Mouse (Mus musculus): ENCODE data around the gene Nr1h3. TPM values are rescaled to one million over a fixed set of nuclear protein-coding genes. Genes with fewer than 3 reads are reported as not detected.
A peak's percentile ranks its signal among the peaks of the same experiment; 100 is the strongest.

Gene Nr1h3
- polyA plus RNA-seq, 1 experiment from 2014 or later: 0.91 TPM

- no peaks in the 10 kb centered on the region for H3K4me1 ChIP-seq (ENCODE audit: control insufficient read depth, insufficient read depth, low read length)
- ATAC-seq (replicated peaks; ENCODE audit: insufficient number of reproducible peaks, low FRiP score, low TSS enrichment, low read depth) (no peak), DNase-seq (ENCODE audit: low spot score) (no peak)
- no peaks in the 10 kb centered on the region for H3K27me3 ChIP-seq (ENCODE audit: control insufficient read depth, insufficient read depth, low read length)
- no peaks in the 10 kb centered on the region for H3K9me3 ChIP-seq (replicated peaks; ENCODE audit: control insufficient read depth, low read length)
- no peaks in the 10 kb centered on the region for H3K36me3 ChIP-seq (replicated peaks; ENCODE audit: control insufficient read depth, insufficient read depth, low read depth, low read length)
- no peak overlapping the region for H3K27ac ChIP-seq (replicated peaks; ENCODE audit: low read depth, low read length)
- no peak overlapping the region for H3K4me3 ChIP-seq (ENCODE audit: low read depth, low read length)
- no peak overlapping the region for H3K9ac ChIP-seq (replicated peaks; ENCODE audit: low read length)
- no peak overlapping the region for H3K4me2 ChIP-seq (ENCODE audit: low read depth, low read length)
- WGBS: 84% methylated on average over 3 of the region's 3 CpGs
Measured at GRCm38 (mm10) chr2:91198888-91199287, 3.7 kb downstream of the Nr1h3 start.

- H3K4me1 ChIP-seq (ENCODE audit: control insufficient read depth, insufficient read depth, low read length): no peaks in the 10 kb centered on the region
Measured at GRCm38 (mm10) chr2:91196577-91197001, 6.0 kb downstream of the Nr1h3 start.

GRCm38 (mm10) chr2:91194624-91195332 is 7.9 kb downstream of the Nr1h3 start:
- no peak overlapping the region for H3K27ac ChIP-seq (replicated peaks; ENCODE audit: low read depth, low read length)
- no peaks in the 10 kb centered on the region for H3K27me3 ChIP-seq (ENCODE audit: control insufficient read depth, insufficient read depth, low read length)
- ATAC-seq (replicated peaks; ENCODE audit: insufficient number of reproducible peaks, low FRiP score, low TSS enrichment, low read depth) (peak; percentile 89), DNase-seq (ENCODE audit: low spot score) (peak; percentile 78)
- under 1% methylated on average over 27 of the region's 27 CpGs for WGBS
- H3K9ac ChIP-seq (replicated peaks; ENCODE audit: low read length): peak overlapping the region; percentile 10
- peak overlapping the region; percentile 16; the same call in 1 of the 2 replicates for H3K4me3 ChIP-seq (ENCODE audit: low read depth, low read length)
- no peaks in the 10 kb centered on the region for H3K4me1 ChIP-seq (ENCODE audit: control insufficient read depth, insufficient read depth, low read length)
- peak overlapping the region; percentile 37 for H3K4me2 ChIP-seq (ENCODE audit: low read depth, low read length)
- H3K9me3 ChIP-seq (replicated peaks; ENCODE audit: control insufficient read depth, low read length): no peaks in the 10 kb centered on the region
- no peaks in the 10 kb centered on the region for H3K36me3 ChIP-seq (replicated peaks; ENCODE audit: control insufficient read depth, insufficient read depth, low read depth, low read length)

More at GRCm38 (mm10) chr2:91196577-91197001, 6.0 kb downstream of the Nr1h3 start:
- Histone ChIP-seq H3K4me2 (ENCODE audit: low read depth, low read length) (no peak overlapping the region), H3K4me3 (ENCODE audit: low read depth, low read length) (no peak overlapping the region), H3K9me3 (replicated peaks; ENCODE audit: control insufficient read depth, low read length) (no peaks in the 10 kb centered on the region), H3K36me3 (replicated peaks; ENCODE audit: control insufficient read depth, insufficient read depth, low read depth, low read length) (no peaks in the 10 kb centered on the region), H3K27ac (replicated peaks; ENCODE audit: low read depth, low read length) (no peak overlapping the region), H3K27me3 (ENCODE audit: control insufficient read depth, insufficient read depth, low read length) (no peaks in the 10 kb centered on the region), H3K9ac (replicated peaks; ENCODE audit: low read length) (no peak overlapping the region)
- ATAC-seq (replicated peaks; ENCODE audit: insufficient number of reproducible peaks, low FRiP score, low TSS enrichment, low read depth): no peak
- 62% methylated on average over 3 of the region's 3 CpGs for WGBS
- no peak for DNase-seq (ENCODE audit: low spot score)

GRCm38 (mm10) chr2:91190501-91190900 is 12.1 kb downstream of the Nr1h3 start:
- DNase-seq (ENCODE audit: low spot score) (no peak), ATAC-seq (replicated peaks; ENCODE audit: insufficient number of reproducible peaks, low FRiP score, low TSS enrichment, low read depth) (no peak)
- H3K9ac ChIP-seq (replicated peaks; ENCODE audit: low read length): no peak overlapping the region
- no peak overlapping the region for H3K27ac ChIP-seq (replicated peaks; ENCODE audit: low read depth, low read length)
- no peak overlapping the region for H3K4me3 ChIP-seq (ENCODE audit: low read depth, low read length)
- WGBS: 82% methylated on average over 16 of the region's 16 CpGs
- H3K4me2 ChIP-seq (ENCODE audit: low read depth, low read length): no peak overlapping the region
- no peaks in the 10 kb centered on the region for H3K4me1 ChIP-seq (ENCODE audit: control insufficient read depth, insufficient read depth, low read length)
- H3K9me3 ChIP-seq (replicated peaks; ENCODE audit: control insufficient read depth, low read length): no peaks in the 10 kb centered on the region
- H3K36me3 ChIP-seq (replicated peaks; ENCODE audit: control insufficient read depth, insufficient read depth, low read depth, low read length): no peaks in the 10 kb centered on the region
- no peaks in the 10 kb centered on the region for H3K27me3 ChIP-seq (ENCODE audit: control insufficient read depth, insufficient read depth, low read length)

- H3K27ac ChIP-seq (replicated peaks; ENCODE audit: low read depth, low read length): no peak overlapping the region
- H3K4me2 ChIP-seq (ENCODE audit: low read depth, low read length): no peak overlapping the region
- H3K9me3 ChIP-seq (replicated peaks; ENCODE audit: control insufficient read depth, low read length): no peaks in the 10 kb centered on the region
- no peak for DNase-seq (ENCODE audit: low spot score)
- H3K4me3 ChIP-seq (ENCODE audit: low read depth, low read length): no peak overlapping the region
- no peaks in the 10 kb centered on the region for H3K4me1 ChIP-seq (ENCODE audit: control insufficient read depth, insufficient read depth, low read length)
- H3K27me3 ChIP-seq (ENCODE audit: control insufficient read depth, insufficient read depth, low read length): no peaks in the 10 kb centered on the region
- H3K36me3 ChIP-seq (replicated peaks; ENCODE audit: control insufficient read depth, insufficient read depth, low read depth, low read length): no peaks in the 10 kb centered on the region
- no peak overlapping the region for H3K9ac ChIP-seq (replicated peaks; ENCODE audit: low read length)
- ATAC-seq (replicated peaks; ENCODE audit: insufficient number of reproducible peaks, low FRiP score, low TSS enrichment, low read depth): no peak
- WGBS: 65% methylated on average over 4 of the region's 4 CpGs
Measured at GRCm38 (mm10) chr2:91187431-91187830, 15.2 kb downstream of the Nr1h3 start.

GRCm38 (mm10) chr2:91186208-91186607 is 16.4 kb downstream of the Nr1h3 start:
- Histone ChIP-seq H3K9ac (replicated peaks; ENCODE audit: low read length) (no peak overlapping the region), H3K4me3 (ENCODE audit: low read depth, low read length) (no peak overlapping the region), H3K27ac (replicated peaks; ENCODE audit: low read depth, low read length) (no peak overlapping the region), H3K27me3 (ENCODE audit: control insufficient read depth, insufficient read depth, low read length) (no peaks in the 10 kb centered on the region), H3K4me1 (ENCODE audit: control insufficient read depth, insufficient read depth, low read length) (no peaks in the 10 kb centered on the region), H3K36me3 (replicated peaks; ENCODE audit: control insufficient read depth, insufficient read depth, low read depth, low read length) (no peaks in the 10 kb centered on the region), H3K4me2 (ENCODE audit: low read depth, low read length) (no peak overlapping the region), H3K9me3 (replicated peaks; ENCODE audit: control insufficient read depth, low read length) (no peaks in the 10 kb centered on the region)
- 81% methylated on average over 1 of the region's 1 CpGs for WGBS
- no peak for DNase-seq (ENCODE audit: low spot score)
- no peak for ATAC-seq (replicated peaks; ENCODE audit: insufficient number of reproducible peaks, low FRiP score, low TSS enrichment, low read depth)

GRCm38 (mm10) chr2:91183711-91184405 is 18.8 kb downstream of the Nr1h3 start, which contains the start of gene Madd:
Gene Madd (minus strand): TSS chr2:91183837.
- H3K4me2 ChIP-seq (ENCODE audit: low read depth, low read length): peak within 1 kb of the TSS; percentile 78
- peak within 1 kb of the TSS; percentile 68 for H3K9ac ChIP-seq (replicated peaks; ENCODE audit: low read length)
- no peaks in the 10 kb centered on the region for H3K27me3 ChIP-seq (ENCODE audit: control insufficient read depth, insufficient read depth, low read length)
- no peaks in the 10 kb centered on the region for H3K9me3 ChIP-seq (replicated peaks; ENCODE audit: control insufficient read depth, low read length)
- DNase-seq (ENCODE audit: low spot score) (no peak), ATAC-seq (replicated peaks; ENCODE audit: insufficient number of reproducible peaks, low FRiP score, low TSS enrichment, low read depth) (no peak)
- no peaks in the 10 kb centered on the region for H3K4me1 ChIP-seq (ENCODE audit: control insufficient read depth, insufficient read depth, low read length)
- peak within 1 kb of the TSS; percentile 87 for H3K4me3 ChIP-seq (ENCODE audit: low read depth, low read length)
- WGBS: 67% methylated on average over 15 of the region's 15 CpGs
- H3K27ac ChIP-seq (replicated peaks; ENCODE audit: low read depth, low read length): peak within 1 kb of the TSS; percentile 72
- H3K36me3 ChIP-seq (replicated peaks; ENCODE audit: control insufficient read depth, insufficient read depth, low read depth, low read length): no peaks in the 10 kb centered on the region

GRCm38 (mm10) chr2:91183148-91183513 is 19.5 kb downstream of the Nr1h3 start:
- Histone ChIP-seq H3K36me3 (replicated peaks; ENCODE audit: control insufficient read depth, insufficient read depth, low read depth, low read length) (no peaks in the 10 kb centered on the region), H3K27me3 (ENCODE audit: control insufficient read depth, insufficient read depth, low read length) (no peaks in the 10 kb centered on the region), H3K4me3 (ENCODE audit: low read depth, low read length) (peak overlapping the region; percentile 87), H3K9ac (replicated peaks; ENCODE audit: low read length) (peak overlapping the region; percentile 68), H3K27ac (replicated peaks; ENCODE audit: low read depth, low read length) (peak overlapping the region; percentile 72), H3K4me1 (ENCODE audit: control insufficient read depth, insufficient read depth, low read length) (no peaks in the 10 kb centered on the region), H3K4me2 (ENCODE audit: low read depth, low read length) (peak overlapping the region; percentile 78), H3K9me3 (replicated peaks; ENCODE audit: control insufficient read depth, low read length) (no peaks in the 10 kb centered on the region)
- ATAC-seq (replicated peaks; ENCODE audit: insufficient number of reproducible peaks, low FRiP score, low TSS enrichment, low read depth) (peak; percentile 94), DNase-seq (ENCODE audit: low spot score) (peak; percentile 96)
- WGBS: under 1% methylated on average over 9 of the region's 9 CpGs
